Mouse (Mus musculus): ENCODE data around the gene Ptprs. TPM values are rescaled to one million over a fixed set of nuclear protein-coding genes. Genes with fewer than 3 reads are reported as not detected.

The Ptprs gene
- polyA plus RNA-seq, 1 experiment from 2014 or later = 82.5 TPM

GRCm38 (mm10) chr17:56393238-56393637, 83.0 kb downstream of the Ptprs start:
- Histone ChIP-seq H3K4me1 (ENCODE audit: control insufficient read depth, insufficient read depth, low read length) (no peaks in the 10 kb centered on the region), H3K9ac (ENCODE audit: low read length) (no peak overlapping the region), H3K4me2 (ENCODE audit: low read depth, severe bottlenecking) (no peak overlapping the region), H3K9me3 (ENCODE audit: control insufficient read depth, low read length) (no peaks in the 10 kb centered on the region), H3K27ac (replicated peaks; ENCODE audit: low read depth, low read length) (no peak overlapping the region), H3K4me3 (ENCODE audit: low read depth, low read length) (no peak overlapping the region), H3K27me3 (ENCODE audit: control insufficient read depth, insufficient read depth, low read length) (no peaks in the 10 kb centered on the region), H3K36me3 (ENCODE audit: control insufficient read depth, insufficient read depth, low read length) (peaks cover 27% of the 10 kb centered on the region; the same call in 1 of the 2 replicates)
- ATAC-seq (ENCODE audit: insufficient number of reproducible peaks, low FRiP score, low TSS enrichment, low read depth) = no peak
- 91% methylated on average over 6 of the region's 6 CpGs for WGBS
- no peak for DNase-seq (ENCODE audit: low spot score)

- Histone ChIP-seq H3K36me3 (ENCODE audit: control insufficient read depth, insufficient read depth, low read length) (peaks cover 14% of the 10 kb centered on the region; the same call in 1 of the 2 replicates), H3K4me3 (ENCODE audit: low read depth, low read length) (no peak overlapping the region), H3K27me3 (ENCODE audit: control insufficient read depth, insufficient read depth, low read length) (no peaks in the 10 kb centered on the region), H3K4me2 (ENCODE audit: low read depth, severe bottlenecking) (no peak overlapping the region), H3K27ac (replicated peaks; ENCODE audit: low read depth, low read length) (no peak overlapping the region), H3K9ac (ENCODE audit: low read length) (0 out of 2 replicates have a peak overlapping the region, but pooled peaks have one; percentile 3), H3K4me1 (ENCODE audit: control insufficient read depth, insufficient read depth, low read length) (no peaks in the 10 kb centered on the region), H3K9me3 (ENCODE audit: control insufficient read depth, low read length) (no peaks in the 10 kb centered on the region)
- ATAC-seq (ENCODE audit: insufficient number of reproducible peaks, low FRiP score, low TSS enrichment, low read depth) (no peak), DNase-seq (ENCODE audit: low spot score) (no peak)
- 85% methylated on average over 6 of the region's 6 CpGs for WGBS
Measured at GRCm38 (mm10) chr17:56387612-56388011, 88.7 kb downstream of the Ptprs start.

GRCm38 (mm10) chr17:56384903-56385302, 91.4 kb downstream of the Ptprs start:
- Histone ChIP-seq H3K36me3 (ENCODE audit: control insufficient read depth, insufficient read depth, low read length) (peaks cover 12% of the 10 kb centered on the region; the same call in 1 of the 2 replicates), H3K9ac (ENCODE audit: low read length) (no peak overlapping the region), H3K27me3 (ENCODE audit: control insufficient read depth, insufficient read depth, low read length) (no peaks in the 10 kb centered on the region), H3K4me1 (ENCODE audit: control insufficient read depth, insufficient read depth, low read length) (no peaks in the 10 kb centered on the region), H3K27ac (replicated peaks; ENCODE audit: low read depth, low read length) (no peak overlapping the region), H3K9me3 (ENCODE audit: control insufficient read depth, low read length) (no peaks in the 10 kb centered on the region), H3K4me2 (ENCODE audit: low read depth, severe bottlenecking) (no peak overlapping the region), H3K4me3 (ENCODE audit: low read depth, low read length) (no peak overlapping the region)
- DNase-seq (ENCODE audit: low spot score) (no peak), ATAC-seq (ENCODE audit: insufficient number of reproducible peaks, low FRiP score, low TSS enrichment, low read depth) (no peak)
- 88% methylated on average over 6 of the region's 6 CpGs for WGBS

GRCm38 (mm10) chr17:56382997-56383396, 93.3 kb downstream of the Ptprs start:
- no peak for ATAC-seq (ENCODE audit: insufficient number of reproducible peaks, low FRiP score, low TSS enrichment, low read depth)
- no peak overlapping the region for H3K4me3 ChIP-seq (ENCODE audit: low read depth, low read length)
- no peak overlapping the region for H3K27ac ChIP-seq (replicated peaks; ENCODE audit: low read depth, low read length)
- no peaks in the 10 kb centered on the region for H3K4me1 ChIP-seq (ENCODE audit: control insufficient read depth, insufficient read depth, low read length)
- no peaks in the 10 kb centered on the region for H3K9me3 ChIP-seq (ENCODE audit: control insufficient read depth, low read length)
- H3K4me2 ChIP-seq (ENCODE audit: low read depth, severe bottlenecking) = no peak overlapping the region
- no peak overlapping the region for H3K9ac ChIP-seq (ENCODE audit: low read length)
- H3K27me3 ChIP-seq (ENCODE audit: control insufficient read depth, insufficient read depth, low read length) = no peaks in the 10 kb centered on the region
- DNase-seq (ENCODE audit: low spot score) = no peak
- WGBS = 66% methylated on average over 8 of the region's 8 CpGs
- peaks cover 6% of the 10 kb centered on the region; the same call in 1 of the 2 replicates for H3K36me3 ChIP-seq (ENCODE audit: control insufficient read depth, insufficient read depth, low read length)

- 94% methylated on average over 5 of the region's 5 CpGs for WGBS
- H3K36me3 ChIP-seq (ENCODE audit: control insufficient read depth, insufficient read depth, low read length) = peaks cover 14% of the 10 kb centered on the region
- no peak overlapping the region for H3K27ac ChIP-seq (replicated peaks; ENCODE audit: low read depth, low read length)
- H3K9ac ChIP-seq (ENCODE audit: low read length) = no peak overlapping the region
- H3K4me2 ChIP-seq (ENCODE audit: low read depth, severe bottlenecking) = no peak overlapping the region
- no peaks in the 10 kb centered on the region for H3K27me3 ChIP-seq (ENCODE audit: control insufficient read depth, insufficient read depth, low read length)
- no peaks in the 10 kb centered on the region for H3K9me3 ChIP-seq (ENCODE audit: control insufficient read depth, low read length)
- H3K4me3 ChIP-seq (ENCODE audit: low read depth, low read length) = no peak overlapping the region
- H3K4me1 ChIP-seq (ENCODE audit: control insufficient read depth, insufficient read depth, low read length) = no peaks in the 10 kb centered on the region
- no peak for ATAC-seq (ENCODE audit: insufficient number of reproducible peaks, low FRiP score, low TSS enrichment, low read depth)
- no peak for DNase-seq (ENCODE audit: low spot score)
Measured at GRCm38 (mm10) chr17:56381183-56381582, 95.1 kb downstream of the Ptprs start.

GRCm38 (mm10) chr17:56380286-56380685, 96.0 kb downstream of the Ptprs start:
- Histone ChIP-seq H3K27me3 (ENCODE audit: control insufficient read depth, insufficient read depth, low read length) (no peaks in the 10 kb centered on the region), H3K4me1 (ENCODE audit: control insufficient read depth, insufficient read depth, low read length) (no peaks in the 10 kb centered on the region), H3K27ac (replicated peaks; ENCODE audit: low read depth, low read length) (no peak overlapping the region), H3K9ac (ENCODE audit: low read length) (no peak overlapping the region), H3K9me3 (ENCODE audit: control insufficient read depth, low read length) (no peaks in the 10 kb centered on the region), H3K4me2 (ENCODE audit: low read depth, severe bottlenecking) (no peak overlapping the region), H3K4me3 (ENCODE audit: low read depth, low read length) (no peak overlapping the region), H3K36me3 (ENCODE audit: control insufficient read depth, insufficient read depth, low read length) (peaks cover 14% of the 10 kb centered on the region)
- ATAC-seq (ENCODE audit: insufficient number of reproducible peaks, low FRiP score, low TSS enrichment, low read depth) (no peak), DNase-seq (ENCODE audit: low spot score) (no peak)
- WGBS = 87% methylated on average over 6 of the region's 6 CpGs

GRCm38 (mm10) chr17:56379281-56379834, 96.9 kb downstream of the Ptprs start:
- no peaks in the 10 kb centered on the region for H3K27me3 ChIP-seq (ENCODE audit: control insufficient read depth, insufficient read depth, low read length)
- no peak overlapping the region for H3K4me2 ChIP-seq (ENCODE audit: low read depth, severe bottlenecking)
- no peak for ATAC-seq (ENCODE audit: insufficient number of reproducible peaks, low FRiP score, low TSS enrichment, low read depth)
- no peak for DNase-seq (ENCODE audit: low spot score)
- 67% methylated on average over 6 of the region's 6 CpGs for WGBS
- H3K4me1 ChIP-seq (ENCODE audit: control insufficient read depth, insufficient read depth, low read length) = no peaks in the 10 kb centered on the region
- peaks cover 14% of the 10 kb centered on the region for H3K36me3 ChIP-seq (ENCODE audit: control insufficient read depth, insufficient read depth, low read length)
- H3K27ac ChIP-seq (replicated peaks; ENCODE audit: low read depth, low read length) = no peak overlapping the region
- H3K4me3 ChIP-seq (ENCODE audit: low read depth, low read length) = no peak overlapping the region
- H3K9ac ChIP-seq (ENCODE audit: low read length) = no peak overlapping the region
- H3K9me3 ChIP-seq (ENCODE audit: control insufficient read depth, low read length) = no peaks in the 10 kb centered on the region

GRCm38 (mm10) chr17:56374851-56375250, 101.4 kb downstream of the Ptprs start:
- Histone ChIP-seq H3K4me3 (ENCODE audit: low read depth, low read length) (no peak overlapping the region), H3K4me2 (ENCODE audit: low read depth, severe bottlenecking) (no peak overlapping the region), H3K36me3 (ENCODE audit: control insufficient read depth, insufficient read depth, low read length) (peaks cover 18% of the 10 kb centered on the region), H3K27ac (replicated peaks; ENCODE audit: low read depth, low read length) (no peak overlapping the region), H3K4me1 (ENCODE audit: control insufficient read depth, insufficient read depth, low read length) (no peaks in the 10 kb centered on the region), H3K27me3 (ENCODE audit: control insufficient read depth, insufficient read depth, low read length) (no peaks in the 10 kb centered on the region), H3K9me3 (ENCODE audit: control insufficient read depth, low read length) (no peaks in the 10 kb centered on the region), H3K9ac (ENCODE audit: low read length) (no peak overlapping the region)
- no peak for DNase-seq (ENCODE audit: low spot score)
- 80% methylated on average over 1 of the region's 1 CpGs for WGBS
- no peak for ATAC-seq (ENCODE audit: insufficient number of reproducible peaks, low FRiP score, low TSS enrichment, low read depth)

Data from limb, embryonic 11.5 days (tissue).